Mouse (Mus musculus): ENCODE results near the gene Lhfpl5.
A peak's percentile ranks its signal among the peaks of the same experiment; 100 is the strongest.
"Not testable (repeated sequence)": the region's sequence is repeated elsewhere in the genome, so short reads cannot be mapped to it uniquely, and the experiment has no call there.

The Lhfpl5 gene

DNA sequence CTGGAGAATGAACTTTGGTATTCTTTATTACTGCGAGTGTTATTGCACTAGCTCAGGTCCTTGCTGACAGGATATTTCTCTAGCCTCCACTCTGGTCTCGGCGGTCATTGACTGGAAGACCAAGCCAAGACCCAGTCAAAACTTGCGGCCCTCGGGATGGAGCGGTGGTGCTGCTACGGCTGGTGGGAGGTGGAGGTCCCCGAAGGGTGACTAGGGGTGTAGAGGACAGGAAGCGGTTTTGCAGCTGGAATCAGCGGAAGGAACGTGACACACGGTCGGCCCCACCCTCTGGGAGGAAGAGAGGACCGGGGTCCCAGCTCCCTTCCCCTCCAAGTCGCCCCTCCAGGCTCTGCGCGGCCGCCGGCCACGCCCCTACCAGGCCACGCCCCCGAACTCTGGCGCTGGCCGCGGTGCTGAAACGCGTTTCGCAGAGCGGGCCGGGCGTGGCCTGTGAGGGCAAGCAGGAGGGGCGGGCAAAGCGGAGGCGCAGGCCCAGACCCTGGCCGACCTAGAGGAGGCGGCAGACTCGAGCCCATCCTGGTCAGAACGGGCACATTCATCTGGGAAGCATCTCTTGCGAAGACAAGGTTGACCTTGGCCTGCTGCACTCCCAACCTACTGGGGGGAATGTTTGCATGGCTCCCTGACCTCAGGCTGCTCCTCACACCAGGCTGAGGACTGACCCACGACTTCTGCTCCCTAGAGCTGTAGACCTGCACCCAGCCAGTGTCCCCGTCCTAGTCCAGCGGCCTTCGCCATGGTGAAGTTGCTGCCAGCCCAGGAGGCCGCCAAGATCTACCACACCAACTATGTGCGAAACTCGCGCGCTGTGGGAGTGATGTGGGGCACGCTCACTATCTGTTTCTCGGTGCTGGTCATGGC is at the start of gene Lhfpl5:
Gene Lhfpl5, plus strand, starts transcription at position 398 of the 882 bp plus-strand sequence.
- DNase-seq (ENCODE audit: inconsistent age in 2 of 2, low spot score in 1 of 2) = peak; percentile 39 to 69

DNA sequence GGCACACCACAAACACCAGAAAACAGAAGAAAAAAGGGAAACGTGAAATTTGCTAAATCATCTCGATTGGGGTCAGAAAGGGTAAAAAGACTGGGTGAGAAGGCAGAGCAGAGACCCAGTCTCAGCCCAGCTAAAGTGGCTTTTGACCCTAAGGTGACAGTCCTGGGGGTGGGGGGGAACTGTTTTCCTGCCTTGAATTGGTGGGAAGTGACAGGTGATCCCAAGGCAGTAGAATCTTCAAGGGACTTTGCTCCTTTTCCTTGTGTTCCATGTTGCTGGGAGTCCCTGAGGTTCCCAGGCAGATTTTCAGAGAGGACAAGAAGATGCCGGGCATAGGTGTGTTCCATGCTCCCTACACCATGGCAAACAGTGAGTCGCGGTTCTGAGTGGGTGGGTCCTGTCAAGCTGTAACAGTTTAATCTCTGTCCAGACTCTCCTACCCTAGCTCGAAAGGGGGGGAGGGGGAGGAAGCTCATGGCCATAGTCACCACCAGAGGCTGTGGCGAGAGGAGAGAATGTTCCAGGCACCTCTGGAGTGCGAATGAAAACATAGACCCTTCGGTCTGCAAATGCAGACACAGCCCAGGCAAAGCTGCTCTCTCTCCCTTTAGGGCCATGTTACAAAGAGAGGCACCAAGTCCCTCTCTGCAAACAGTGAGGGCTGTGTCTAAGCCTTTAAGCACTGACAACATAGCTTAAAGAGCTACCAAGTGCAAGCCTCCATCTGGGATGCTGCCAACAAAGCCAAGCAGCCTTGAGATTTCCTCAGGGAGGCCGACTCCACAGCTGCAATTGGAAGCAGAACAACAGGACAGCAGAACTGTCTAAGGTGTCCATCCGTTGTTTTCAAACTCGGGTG is 48.0 kb upstream of the Lhfpl5 start:
- peak; percentile 28 to 82 for DNase-seq (ENCODE audit: inconsistent age in 2 of 2, low spot score in 1 of 2)

DNA sequence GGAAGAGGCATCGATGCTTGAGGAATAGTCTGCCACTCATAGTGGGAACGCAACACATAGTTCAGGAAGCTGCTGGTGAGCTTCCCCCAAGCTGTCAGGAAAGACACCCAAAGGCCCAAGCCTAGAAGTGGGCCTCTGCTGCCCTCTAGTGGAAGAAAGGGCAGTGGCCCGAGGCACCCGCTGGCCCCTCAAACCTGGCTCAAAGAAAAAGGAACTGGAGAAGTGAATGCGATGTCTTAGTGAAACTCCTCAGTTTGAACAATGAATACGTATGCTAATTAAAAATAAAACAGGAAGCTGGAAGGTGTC is 47.4 kb upstream of the Lhfpl5 start:
- peak; percentile 87 to 96 for DNase-seq (ENCODE audit: inconsistent age in 2 of 2, low spot score in 1 of 2)

DNA sequence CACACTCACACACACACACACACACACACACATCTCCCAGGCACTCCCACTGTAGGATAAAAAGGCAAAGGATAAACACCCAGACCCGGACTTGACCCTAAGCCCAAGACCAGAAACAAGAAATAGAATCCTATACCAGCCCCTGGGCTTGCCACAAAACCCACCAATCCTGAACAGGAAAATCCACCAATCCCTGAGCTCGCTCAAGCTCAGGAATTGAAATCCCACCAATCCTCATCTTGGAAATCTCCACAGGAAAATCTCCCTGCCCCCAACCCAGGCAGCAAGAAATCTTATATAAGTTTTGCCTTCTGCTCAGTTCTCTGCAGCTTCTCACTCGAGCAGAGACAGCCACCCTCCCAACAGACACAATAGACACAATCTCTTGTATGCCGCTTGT is 46.3 kb upstream of the Lhfpl5 start:
- DNase-seq (ENCODE audit: inconsistent age in 2 of 2, low spot score in 1 of 2) = no peak

DNA sequence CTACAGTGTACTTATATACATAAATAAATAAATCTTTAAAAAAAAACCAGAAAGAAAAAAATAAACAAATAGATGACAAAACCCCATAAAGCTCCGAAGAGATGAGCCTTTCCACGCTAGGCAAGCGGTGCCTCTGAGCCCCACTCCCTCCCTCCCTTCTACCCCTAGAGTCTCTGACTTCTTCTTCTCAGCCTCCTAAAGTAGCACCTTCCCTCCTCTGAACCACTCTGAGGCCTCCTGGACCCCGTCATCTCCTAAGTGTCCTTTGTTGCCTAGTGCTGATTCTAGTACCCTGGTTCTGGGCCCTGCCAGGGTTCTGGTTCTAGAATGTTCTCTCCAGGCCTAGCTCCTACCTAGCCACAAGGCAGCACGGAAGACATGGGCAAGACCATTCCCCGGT is 44.9 kb upstream of the Lhfpl5 start, which contains the start of gene Armc12:
Gene Armc12, plus strand, starts transcription at position 301 of the 400 bp plus-strand sequence.
- no peak for DNase-seq (ENCODE audit: inconsistent age in 2 of 2, low spot score in 1 of 2)

DNA sequence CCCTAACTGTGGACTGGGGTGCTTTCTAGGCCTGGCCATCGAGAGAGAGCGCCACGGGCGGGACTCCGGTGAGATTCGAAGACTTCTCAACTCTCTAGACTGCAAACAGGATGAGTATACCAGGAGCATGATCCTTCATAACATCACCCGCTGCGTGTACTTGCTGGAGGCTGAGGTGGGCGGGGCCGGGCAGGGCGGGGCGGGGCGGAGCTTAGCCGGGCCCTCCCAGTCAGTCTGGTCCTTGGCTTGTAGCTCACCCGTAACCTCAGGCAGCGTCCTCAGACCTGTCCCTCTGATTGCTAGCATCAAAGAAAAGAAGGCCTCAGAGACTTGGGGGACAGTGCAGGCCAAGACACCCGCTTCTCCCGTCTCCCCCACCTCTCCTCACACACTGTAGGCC is 43.5 kb upstream of the Lhfpl5 start:
- DNase-seq (ENCODE audit: inconsistent age in 2 of 2, low spot score in 1 of 2) = no peak

DNA sequence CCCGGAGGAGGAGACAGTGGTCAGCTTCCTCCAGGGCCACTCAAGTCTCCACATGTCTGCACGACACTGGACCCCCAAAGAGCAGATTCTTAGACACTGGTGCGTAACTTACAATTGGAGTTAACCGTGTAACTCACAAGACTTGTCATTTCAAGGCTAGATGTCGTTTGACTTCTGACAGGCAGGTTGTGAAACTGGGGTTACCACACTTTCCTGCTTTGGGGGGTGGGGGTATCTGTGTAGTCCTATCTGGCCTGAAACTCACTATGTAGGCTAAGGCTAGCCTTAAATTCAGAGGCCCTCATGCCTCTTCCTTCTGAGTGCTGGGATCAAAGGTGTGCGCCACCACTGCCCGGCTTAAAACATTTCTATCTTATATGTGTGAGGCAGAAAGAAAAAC is 42.9 kb upstream of the Lhfpl5 start:
- no peak for DNase-seq (ENCODE audit: inconsistent age in 2 of 2, low spot score in 1 of 2)

DNA sequence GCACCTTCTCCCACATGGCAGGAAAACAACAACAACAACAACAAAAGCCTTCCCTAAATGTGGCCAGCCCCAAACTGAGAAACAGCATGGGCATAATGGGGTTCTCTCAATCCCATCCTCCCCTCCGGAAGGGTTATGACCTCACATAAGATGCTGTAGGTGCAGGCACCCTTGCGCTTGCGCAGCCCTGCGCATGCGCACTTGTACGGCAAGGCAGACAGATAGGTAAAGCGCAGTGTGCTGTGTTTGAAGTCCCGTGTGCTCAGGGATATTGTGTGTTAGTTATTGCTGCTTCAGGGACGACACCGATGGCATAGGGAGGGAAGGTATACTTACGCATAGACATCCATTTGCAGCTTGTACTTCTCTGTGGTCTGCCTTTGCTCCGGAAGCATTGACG is 42.1 kb upstream of the Lhfpl5 start:
- no peak for DNase-seq (ENCODE audit: inconsistent age in 2 of 2, low spot score in 1 of 2)

DNA sequence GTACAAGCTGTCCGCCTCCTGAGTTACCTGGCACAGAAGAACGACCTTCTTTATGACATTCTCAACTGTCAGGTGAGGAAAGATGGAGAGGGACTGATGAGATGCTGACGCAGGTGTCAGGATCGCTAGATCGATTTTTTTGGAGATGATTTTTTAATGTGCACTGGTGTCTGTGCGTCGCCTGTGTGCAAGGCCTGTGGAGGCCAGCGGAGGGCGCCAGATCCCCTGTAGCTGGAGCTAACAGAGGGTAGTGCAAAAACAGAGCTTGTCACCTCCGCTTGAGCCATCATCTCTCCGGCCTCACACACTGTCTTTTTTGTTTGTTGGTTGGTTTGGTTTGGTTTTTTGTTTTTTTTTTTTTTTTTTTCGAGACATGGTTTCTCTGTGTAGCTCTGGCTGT is 37.6 kb upstream of the Lhfpl5 start:
- DNase-seq (ENCODE audit: inconsistent age in 2 of 2, low spot score in 1 of 2) = no peak

DNA sequence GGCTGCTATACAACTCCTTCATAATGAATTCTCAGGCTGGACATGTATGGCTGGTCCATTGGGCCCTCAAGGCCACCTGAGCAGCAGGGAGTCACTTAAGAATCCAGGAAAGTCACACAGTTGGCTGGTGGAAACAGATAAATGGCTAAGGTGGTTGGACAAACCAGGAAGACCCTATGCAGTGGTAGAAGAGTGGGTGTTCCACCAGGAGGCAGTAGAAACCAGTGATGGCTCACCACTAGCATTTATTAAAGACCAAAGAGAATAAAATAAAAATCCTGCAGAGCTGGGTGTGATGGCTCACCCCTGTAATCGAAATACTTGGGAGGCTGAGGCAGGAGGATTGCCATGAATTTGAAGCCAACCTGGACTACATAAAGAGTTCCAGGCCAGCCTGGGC is 28.5 kb upstream of the Lhfpl5 start:
- peak in 1 of 2 experiments; percentile 63 for DNase-seq (ENCODE audit: inconsistent age in 2 of 2, low spot score in 1 of 2)

DNA sequence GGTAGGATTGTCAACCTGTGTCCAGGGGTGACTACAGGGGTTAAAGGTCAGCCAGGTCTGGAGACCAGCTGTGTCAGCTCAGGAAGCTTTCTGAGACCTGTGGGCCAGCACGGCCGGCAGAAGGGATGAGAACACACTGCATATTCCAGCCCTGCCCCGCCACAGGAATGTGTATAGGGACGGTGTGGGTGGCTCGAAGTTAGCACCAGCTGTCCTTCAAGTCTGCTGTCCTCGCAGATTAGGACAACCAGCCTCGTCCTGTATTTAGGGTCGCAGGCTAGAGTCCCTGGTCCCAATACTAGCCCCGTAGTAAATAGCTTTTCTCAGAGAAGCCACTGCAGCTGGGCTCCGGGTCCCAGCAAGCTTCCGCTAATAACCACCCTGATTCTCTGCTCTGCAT is 26.9 kb upstream of the Lhfpl5 start:
- no peak for DNase-seq (ENCODE audit: inconsistent age in 2 of 2, low spot score in 1 of 2)

DNA sequence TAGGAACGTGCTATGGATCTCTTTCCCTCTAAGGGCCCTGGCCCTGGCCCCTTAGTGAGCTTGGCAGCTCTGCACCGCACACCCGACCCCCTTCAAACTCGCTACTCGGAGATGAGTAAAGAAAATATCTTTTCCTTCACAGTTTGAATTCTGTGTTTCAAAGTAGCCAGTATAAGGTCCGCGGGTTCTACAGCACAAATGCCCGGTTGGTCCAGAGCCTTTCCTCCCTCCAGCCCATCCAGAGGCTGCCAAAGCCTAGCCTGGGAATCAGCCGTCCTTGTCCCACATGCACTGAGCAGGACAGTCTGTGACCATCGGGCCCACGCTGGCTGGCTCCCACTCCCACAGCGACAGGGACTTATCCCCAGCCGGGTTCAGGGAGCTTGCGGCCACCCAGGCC is 26.3 kb upstream of the Lhfpl5 start, which contains the start of gene Clpsl2:
Gene Clpsl2, plus strand, starts transcription at position 301 of the 400 bp plus-strand sequence.
- no peak for DNase-seq (ENCODE audit: inconsistent age in 2 of 2, low spot score in 1 of 2)

DNA sequence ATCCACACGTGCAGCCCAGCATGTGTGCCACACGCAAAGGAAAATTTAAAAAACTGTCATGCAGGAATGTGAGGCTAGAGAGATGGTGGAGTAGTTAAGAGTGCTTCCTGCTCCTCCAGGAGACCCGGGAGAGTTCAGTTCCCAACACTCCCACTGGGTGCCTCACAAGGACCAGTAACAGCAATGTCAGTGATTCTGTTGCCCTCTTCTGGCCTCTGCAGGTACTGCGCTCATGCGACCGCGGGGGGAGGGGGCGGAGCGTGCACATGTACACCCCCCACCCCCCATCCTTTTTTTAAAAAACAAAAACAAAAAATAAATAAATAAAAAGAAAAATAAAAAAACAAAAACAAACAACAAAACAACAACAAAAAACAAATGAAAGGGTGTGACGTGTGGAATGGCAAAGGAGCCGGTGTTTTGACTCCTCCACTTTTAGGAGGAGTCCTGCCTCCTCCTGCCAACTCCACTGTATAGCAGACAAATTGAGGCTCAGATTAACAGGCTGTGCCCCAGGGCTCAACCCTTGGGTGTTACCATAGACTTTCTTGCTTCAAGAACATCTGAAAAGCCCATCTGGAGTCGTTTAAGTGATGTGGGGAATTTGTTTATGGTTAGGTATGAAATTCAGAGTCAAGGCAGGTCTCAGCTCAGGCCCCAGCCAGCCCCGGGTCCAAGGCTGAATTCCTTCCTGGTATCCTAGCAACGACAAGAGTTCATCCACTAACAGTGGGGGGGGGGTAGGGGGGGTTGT is 22.2 kb upstream of the Lhfpl5 start:
- peak; percentile 64 to 88 for DNase-seq (ENCODE audit: inconsistent age in 2 of 2, low spot score in 1 of 2)

DNA sequence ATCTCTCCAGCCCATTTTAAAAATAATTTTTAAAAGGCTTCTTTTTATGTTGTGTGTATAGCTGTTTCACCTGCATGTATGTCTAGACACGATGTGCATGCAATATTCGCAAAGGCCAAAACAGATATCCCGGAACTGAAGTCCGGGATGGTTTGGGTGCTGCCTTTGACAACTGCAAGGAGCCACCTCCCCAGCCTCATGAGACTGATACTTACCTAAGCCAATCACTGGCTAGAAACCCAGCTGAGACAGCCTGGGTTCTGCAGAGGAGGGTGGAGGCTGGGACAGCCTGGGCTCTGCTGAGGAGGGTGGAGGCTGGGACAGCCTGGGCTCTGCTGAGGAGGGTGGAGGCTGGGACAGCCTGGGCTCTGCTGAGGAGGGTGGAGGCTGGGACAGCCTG is 21.4 kb upstream of the Lhfpl5 start:
- not testable (repeated sequence) for DNase-seq (ENCODE audit: inconsistent age in 2 of 2, low spot score in 1 of 2)

DNA sequence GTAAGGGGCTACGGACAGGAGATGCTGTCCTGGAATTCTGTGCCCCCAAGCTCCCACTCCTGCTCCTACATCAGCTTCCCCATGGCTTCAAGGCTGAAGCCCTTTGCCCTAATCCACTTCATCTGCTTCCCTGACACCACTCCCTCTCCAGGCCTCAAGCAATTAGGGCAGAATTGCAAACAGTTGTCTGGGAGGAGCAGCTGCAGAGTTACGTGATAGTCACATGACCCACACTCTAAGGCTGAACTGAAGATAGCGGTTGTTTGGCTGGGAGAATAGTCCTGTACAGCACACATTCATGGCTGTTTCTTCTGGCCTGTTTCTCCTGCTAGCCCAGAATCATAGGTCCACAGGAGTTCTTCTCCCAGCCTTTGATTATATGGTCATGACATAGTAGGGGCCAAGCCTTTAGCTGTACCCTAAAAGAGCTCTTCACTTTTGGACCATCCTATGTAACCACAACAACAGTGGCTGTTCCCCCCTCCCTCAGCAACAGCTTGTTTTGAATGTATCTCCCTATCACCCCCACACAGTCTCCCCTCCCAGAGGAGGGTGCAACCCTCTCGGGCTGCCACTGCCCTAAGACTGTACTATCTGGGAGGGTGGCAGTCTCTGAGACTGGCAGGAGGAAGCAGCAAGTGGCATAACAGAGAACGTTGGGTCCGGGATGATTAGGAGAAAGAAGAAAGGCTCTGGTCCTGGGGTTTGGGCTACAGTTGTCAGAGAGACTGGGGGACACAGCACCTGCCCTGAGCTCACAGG is 18.6 kb upstream of the Lhfpl5 start:
- peak in 1 of 2 experiments; percentile 39 for DNase-seq (ENCODE audit: inconsistent age in 2 of 2, low spot score in 1 of 2)

DNA sequence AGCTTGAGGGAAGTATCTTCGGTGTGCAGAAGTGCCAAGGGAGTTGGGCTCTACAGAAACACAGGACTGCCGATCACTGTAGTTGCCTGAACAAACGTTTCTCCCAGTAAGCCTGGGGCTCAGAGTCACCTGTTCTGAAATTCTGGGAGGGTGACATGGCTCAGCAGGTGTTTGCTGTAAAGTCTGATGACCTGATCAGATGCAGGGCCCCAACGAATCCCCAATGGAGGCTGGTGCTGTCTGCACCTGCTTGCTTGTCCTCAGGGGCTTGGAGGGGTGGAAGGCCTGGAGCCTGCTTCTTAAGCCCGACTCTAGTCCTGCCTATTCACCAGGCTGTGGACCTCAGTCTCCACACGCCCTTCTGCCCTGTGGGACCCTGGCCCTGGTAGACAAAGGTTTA is 17.7 kb upstream of the Lhfpl5 start:
- DNase-seq (ENCODE audit: inconsistent age in 2 of 2, low spot score in 1 of 2) = no peak

DNA sequence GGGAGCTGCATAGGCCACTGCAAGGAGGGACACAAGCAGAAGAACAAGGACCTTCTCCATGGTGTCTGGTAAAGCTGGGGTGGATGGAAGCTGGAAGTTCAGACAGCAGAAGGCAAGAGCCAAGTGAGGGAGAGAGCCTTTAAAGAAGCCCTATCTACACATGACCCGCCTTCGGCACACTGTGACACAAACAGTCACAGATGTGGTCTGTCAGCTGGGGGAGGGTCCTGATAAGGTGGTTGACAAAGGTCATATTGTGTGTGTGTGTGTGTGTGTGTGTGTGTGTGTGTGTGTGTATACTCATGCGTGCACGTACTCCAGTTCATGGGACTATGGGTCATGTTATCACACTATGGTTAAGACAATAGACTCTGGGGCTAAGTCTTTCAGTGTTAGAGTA is 14.8 kb upstream of the Lhfpl5 start, which contains the start of gene Clps:
Gene Clps, minus strand, starts transcription at position 169 of the 400 bp plus-strand sequence.
- DNase-seq (ENCODE audit: inconsistent age in 2 of 2, low spot score in 1 of 2) = no peak

DNA sequence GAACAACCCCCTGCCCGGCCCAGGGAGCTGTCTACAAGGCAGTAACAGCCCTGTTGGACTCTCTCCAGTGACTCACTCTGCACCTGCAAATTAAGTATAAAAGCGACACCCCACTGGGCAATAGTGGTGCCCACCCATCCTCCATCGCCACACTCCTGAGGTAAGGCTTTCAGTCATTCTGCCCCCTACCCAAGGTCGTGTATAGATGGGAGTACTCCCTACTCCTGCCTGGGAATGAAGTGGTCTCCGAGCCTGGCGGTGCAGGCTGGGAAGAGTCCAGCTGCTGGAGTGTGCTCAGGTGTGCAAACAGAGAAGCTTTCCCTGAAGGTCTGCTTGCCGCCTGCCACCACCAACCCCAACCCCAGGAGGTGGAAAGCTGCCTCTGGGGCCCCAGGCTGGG is 13.8 kb upstream of the Lhfpl5 start:
- no peak for DNase-seq (ENCODE audit: inconsistent age in 2 of 2, low spot score in 1 of 2)

DNA sequence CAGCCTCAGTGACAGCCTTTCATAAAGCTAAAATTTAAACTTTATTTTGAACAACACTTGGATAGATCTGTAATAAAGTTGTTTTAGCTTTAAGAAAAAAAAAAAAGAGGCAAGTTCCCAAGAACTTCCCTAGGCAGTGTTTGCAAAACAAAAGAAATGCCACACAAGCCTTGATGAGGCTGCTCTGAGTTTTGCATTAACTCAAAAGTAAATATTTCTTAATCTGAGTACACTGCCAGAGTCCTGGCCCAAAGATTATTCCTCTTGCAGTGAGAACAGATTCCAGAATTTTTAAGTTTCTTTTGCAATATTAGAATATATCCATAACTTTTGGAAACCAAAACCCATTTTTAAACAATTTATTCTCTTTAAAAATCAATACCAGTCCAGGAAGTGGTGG is 10.3 kb upstream of the Lhfpl5 start:
- no peak for DNase-seq (ENCODE audit: inconsistent age in 2 of 2, low spot score in 1 of 2)

DNA sequence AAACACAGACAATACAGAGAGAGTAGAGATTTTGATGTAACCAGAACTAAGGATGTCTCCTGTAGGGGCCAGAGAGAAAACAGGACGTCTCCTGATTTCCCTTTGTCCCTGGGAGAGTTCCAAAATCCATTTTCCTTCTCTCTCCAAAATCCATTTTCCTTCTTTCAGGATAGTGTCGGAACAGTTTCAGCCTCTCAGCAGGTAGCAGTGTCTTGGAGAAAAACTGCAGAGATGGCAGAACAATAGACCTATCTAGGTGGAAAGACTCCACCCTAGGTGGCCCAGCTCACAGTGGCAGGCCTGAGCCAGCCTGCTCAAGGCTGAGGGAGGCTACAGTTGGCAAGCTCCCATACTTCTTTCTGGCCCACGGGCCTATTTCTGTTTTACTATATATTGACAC is 7.9 kb upstream of the Lhfpl5 start:
- DNase-seq (ENCODE audit: inconsistent age in 2 of 2, low spot score in 1 of 2) = no peak
